Mouse (Mus musculus) kidney, adult 2 months (tissue): ENCODE measurements at regions not wholly inside any gene's neighbourhood (a gene's known extent, or its start where the extent isn't known, plus 50 kb on each side); places are given as distances from the start of the nearest gene placed in this dataset.
A peak's percentile ranks its signal among the peaks of the same experiment; 100 is the strongest.

Experiments
- DNase-seq: peaks from one replicate; pipeline ENCODE4 v3.0.0; 2021
- H3K27ac ChIP-seq: fragments of 200-500 bp; 2 replicates; pipeline ENCODE4 v1.5.1; 2012; ENCODE audit warnings: low read depth, low read length, control low read depth, inconsistent platforms; ENCODE audit not compliant: insufficient read depth
- H3K27me3 ChIP-seq: fragments of 200-500 bp; replicated peaks from 2 replicates; pipeline ENCODE4 v1.6.1; 2012; ENCODE audit warnings: mild to moderate bottlenecking, moderate library complexity, low read length, inconsistent platforms; ENCODE audit not compliant: control insufficient read depth, insufficient read depth
- H3K36me3 ChIP-seq: fragments of 200-500 bp; 2 replicates; pipeline ENCODE4 v1.6.1; 2012; ENCODE audit warnings: mild to moderate bottlenecking, moderate library complexity, low read length, inconsistent platforms; ENCODE audit not compliant: control insufficient read depth, insufficient read depth
- H3K4me1 ChIP-seq: fragments of 200-500 bp; 2 replicates; pipeline ENCODE4 v1.6.1; 2011; ENCODE audit warnings: low read length; ENCODE audit not compliant: control insufficient read depth, insufficient read depth
- H3K4me3 ChIP-seq: fragments of 200-500 bp; 2 replicates; pipeline ENCODE4 v1.5.1; 2011; ENCODE audit warnings: mild to moderate bottlenecking, low read depth, low read length, control low read depth; ENCODE audit not compliant: insufficient read depth
- CTCF ChIP-seq: fragments of 200-500 bp; conservative IDR thresholded peaks from 2 replicates; pipeline ENCODE4 v1.5.1; 2011; ENCODE audit warnings: low read depth, mild to moderate bottlenecking, control low read depth, low read length, moderate library complexity, mixed read lengths; ENCODE audit not compliant: insufficient read depth, insufficient read length
- POLR2A ChIP-seq: fragments of 200-500 bp; IDR thresholded peaks from one replicate; pipeline ENCODE4 v1.6.1; 2011; ENCODE audit warnings: low read depth, low read length, control low read depth
- WGBS: fragments of 180-500 bp; shearing (Covaris S2); methylation state at CpG from one replicate; pipeline ENCODE4 v1.1.7; 2018; 5-methylcytosine and 5-hydroxymethylcytosine counted together

DNA sequence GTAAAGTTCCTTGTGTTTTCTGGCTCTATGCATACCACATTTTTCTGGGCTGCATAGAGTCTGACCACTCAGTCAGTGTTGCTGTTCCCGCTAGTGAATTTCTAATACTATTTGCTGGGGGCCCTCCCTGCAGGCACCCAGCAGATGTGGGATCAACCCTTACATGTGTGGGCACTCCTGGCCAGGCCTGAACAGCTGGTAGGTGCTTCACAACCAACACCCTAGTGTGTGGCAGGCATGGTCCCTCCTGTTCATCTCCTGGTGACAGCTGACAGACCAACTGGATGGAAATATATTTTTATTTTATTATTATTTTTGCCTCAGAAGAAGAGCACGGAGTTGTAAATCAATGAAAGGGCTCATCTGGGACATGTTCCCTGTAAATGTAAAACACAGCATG, 154.4 kb upstream of the Sulf2 start:
- no peak for DNase-seq
- WGBS: 96% methylated on average over 2 of the region's 2 CpGs
- no peak overlapping the region for H3K27ac ChIP-seq
- no peaks in the 10 kb centered on the region for H3K36me3 ChIP-seq
- no peak for TF ChIP-seq POLR2A
- no peak for TF ChIP-seq CTCF
- no peaks in the 10 kb centered on the region for H3K27me3 ChIP-seq
- H3K4me1 ChIP-seq: no peaks in the 10 kb centered on the region
- H3K4me3 ChIP-seq: no peak overlapping the region

DNA sequence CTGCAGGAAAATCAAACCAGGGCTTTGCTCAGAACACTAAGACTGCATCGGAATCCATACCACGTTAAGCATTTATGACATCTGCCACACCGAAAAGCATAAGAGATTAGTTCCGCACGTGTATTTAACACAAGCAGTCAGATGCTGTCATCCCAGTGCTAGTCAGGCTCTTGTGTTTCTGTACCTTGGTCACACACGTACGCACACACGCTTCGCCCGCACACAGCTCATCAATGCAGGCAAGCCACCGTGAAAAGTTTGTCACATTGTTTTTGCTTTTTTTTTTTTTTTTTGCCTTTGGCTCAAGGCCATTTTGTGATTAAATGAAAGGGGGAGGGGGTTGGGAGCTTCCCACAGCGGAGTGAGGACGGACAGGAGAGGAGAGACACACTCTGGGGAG, 152.1 kb upstream of the Sulf2 start:
- H3K36me3 ChIP-seq: no peaks in the 10 kb centered on the region
- 61% methylated on average over 13 of the region's 13 CpGs for whole genome bisulfite sequencing
- H3K27me3 ChIP-seq: no peaks in the 10 kb centered on the region
- H3K4me3 ChIP-seq: no peak overlapping the region
- H3K4me1 ChIP-seq: no peaks in the 10 kb centered on the region
- no peak overlapping the region for H3K27ac ChIP-seq
- TF ChIP-seq CTCF (no peak), POLR2A (no peak)
- DNase-seq: no peak

DNA sequence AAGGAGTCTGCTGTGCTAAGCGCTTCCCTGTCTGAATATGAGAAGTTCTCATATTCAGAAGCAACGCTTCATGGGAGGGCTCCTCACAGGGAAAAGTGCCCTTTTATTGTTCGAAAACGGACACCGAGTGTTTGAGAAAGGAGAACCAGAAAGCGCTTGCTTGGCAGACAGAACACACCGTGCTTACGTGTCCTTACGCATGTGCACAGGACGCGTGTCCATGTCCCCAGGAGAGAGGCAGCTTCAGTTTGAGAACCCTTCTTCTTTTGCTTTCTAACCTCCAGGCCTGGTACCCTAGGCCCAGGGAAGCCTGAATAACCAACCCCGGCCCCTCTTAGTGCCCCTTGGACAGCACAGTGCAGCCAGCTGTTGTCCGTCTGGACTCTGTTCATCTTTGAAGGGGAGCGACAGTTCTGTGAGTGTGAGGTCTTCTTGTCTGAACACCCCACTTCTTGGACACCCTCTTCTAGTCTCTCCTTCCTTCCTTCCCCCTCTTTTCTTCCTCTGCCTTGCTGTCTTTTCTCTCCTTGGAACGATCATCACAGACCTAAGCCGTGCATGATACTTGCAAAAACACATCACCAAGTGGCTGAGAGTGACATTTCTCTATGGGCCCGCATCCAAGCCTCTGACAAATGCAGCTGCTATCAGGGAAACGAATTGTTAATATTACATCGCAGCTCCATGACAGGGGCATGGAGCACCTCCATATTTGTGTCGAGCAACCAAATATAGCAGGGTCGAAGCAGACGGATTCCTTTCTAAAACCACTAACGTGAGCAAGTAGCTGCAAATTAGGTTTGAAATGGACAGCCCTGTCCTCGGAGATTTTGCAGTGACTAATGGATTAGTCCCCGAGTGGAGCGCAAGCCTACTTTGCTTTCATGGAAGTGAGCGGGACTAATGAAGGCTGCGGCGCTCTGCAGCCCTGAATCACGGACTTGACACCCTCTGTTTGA, 149.9 kb upstream of the Sulf2 start:
- DNase-seq: no peak
- Histone ChIP-seq H3K4me1 (no peaks in the 10 kb centered on the region), H3K36me3 (no peaks in the 10 kb centered on the region), H3K27ac (no peak overlapping the region), H3K27me3 (no peaks in the 10 kb centered on the region), H3K4me3 (no peak overlapping the region)
- WGBS: 81% methylated on average over 30 of the region's 30 CpGs
- TF ChIP-seq CTCF (no peak), POLR2A (no peak)

DNA sequence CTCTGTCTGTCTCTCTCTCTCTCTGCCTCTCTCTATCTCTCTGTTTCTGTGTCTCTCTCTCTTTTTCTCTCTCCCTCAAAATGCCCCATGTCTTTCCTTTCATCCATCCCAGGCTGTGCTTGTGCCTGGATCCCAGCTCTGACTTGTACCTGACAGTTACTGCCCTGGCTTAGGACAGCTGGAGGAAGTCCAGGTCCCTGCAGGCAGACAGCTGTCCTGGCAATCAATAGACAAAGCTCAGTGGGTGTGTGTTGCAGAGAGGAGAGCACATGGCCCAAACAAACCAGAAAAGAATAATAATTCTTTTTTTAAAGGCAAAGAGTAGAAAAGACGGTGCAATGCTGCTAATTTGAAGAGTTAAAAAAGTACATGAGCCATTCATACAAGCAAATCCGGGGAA, 148.4 kb upstream of the Sulf2 start:
- Histone ChIP-seq H3K4me3 (no peak overlapping the region), H3K4me1 (no peaks in the 10 kb centered on the region), H3K27ac (no peak overlapping the region), H3K27me3 (no peaks in the 10 kb centered on the region), H3K36me3 (no peaks in the 10 kb centered on the region)
- no peak for DNase-seq
- no peak for TF ChIP-seq POLR2A
- no peak for TF ChIP-seq CTCF
- 75% methylated on average over 2 of the region's 2 CpGs for WGBS

DNA sequence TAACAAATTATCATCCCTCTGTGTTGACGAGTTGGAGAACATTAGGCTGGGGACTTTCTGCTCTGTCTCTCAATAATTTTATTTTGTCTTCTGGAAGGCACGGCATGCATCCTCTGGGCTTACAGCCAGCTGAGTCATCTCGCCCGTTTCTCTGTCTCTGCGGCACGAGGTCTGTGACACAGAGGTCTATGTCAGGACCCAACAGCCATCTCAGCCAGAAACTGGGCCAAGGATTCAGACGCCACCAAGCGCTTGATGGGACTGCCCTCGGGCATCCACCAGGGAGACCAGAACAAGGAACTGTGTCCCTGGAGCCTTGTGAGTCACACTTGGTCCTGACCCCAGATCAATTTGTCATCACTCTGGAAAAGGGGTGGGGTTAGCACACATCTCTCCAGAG, 145.7 kb upstream of the Sulf2 start:
- 72% methylated on average over 9 of the region's 9 CpGs for WGBS
- Histone ChIP-seq H3K27ac (no peak overlapping the region), H3K36me3 (no peaks in the 10 kb centered on the region), H3K27me3 (no peaks in the 10 kb centered on the region), H3K4me3 (no peak overlapping the region), H3K4me1 (no peaks in the 10 kb centered on the region)
- DNase-seq: peak; percentile 88
- TF ChIP-seq POLR2A: no peak
- no peak for TF ChIP-seq CTCF

DNA sequence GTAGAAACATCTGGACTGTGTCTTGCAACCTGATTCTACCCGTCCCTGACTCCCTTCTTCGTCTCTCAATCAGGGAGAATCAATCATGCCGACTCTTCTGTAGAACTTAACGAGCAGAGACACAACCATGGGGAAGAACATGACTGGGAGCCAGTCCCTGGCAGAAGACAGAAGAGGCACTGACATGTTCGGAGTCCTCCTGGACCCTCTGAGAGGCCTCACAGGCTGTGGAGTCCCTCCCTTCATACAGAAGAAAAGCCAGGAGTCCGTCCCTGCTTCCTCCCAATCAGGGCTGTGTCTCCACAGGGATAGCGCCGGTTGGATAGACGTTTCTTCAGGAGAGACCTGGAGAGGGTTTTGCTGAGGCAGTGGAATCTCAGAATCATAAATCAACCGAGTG, 139.2 kb upstream of the Sulf2 start:
- H3K36me3 ChIP-seq: no peaks in the 10 kb centered on the region
- no peaks in the 10 kb centered on the region for H3K27me3 ChIP-seq
- no peaks in the 10 kb centered on the region for H3K4me1 ChIP-seq
- no peak overlapping the region for H3K4me3 ChIP-seq
- no peak for TF ChIP-seq CTCF
- no peak for TF ChIP-seq POLR2A
- no peak for DNase-seq
- whole genome bisulfite sequencing: 37% methylated on average over 10 of the region's 10 CpGs
- no peak overlapping the region for H3K27ac ChIP-seq

DNA sequence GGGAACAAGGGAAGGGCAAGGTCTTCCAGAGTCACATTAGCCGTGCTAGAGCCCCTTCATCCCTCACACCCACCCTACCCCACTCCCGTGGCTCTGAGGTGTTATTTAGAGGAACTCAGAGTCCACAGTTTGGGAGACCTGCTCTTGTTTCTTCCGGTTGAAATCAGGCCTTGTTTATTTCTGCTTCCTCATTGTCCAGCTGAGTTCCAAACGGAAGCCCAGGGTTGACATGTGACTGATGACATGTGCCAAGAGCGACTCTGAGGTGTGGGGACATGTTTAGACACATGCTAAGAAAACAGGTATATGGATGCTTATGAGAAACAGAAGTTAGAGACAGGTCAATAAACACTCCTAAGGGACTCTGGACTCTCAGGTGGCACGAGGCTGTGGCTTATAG, 137.5 kb upstream of the Sulf2 start:
- WGBS: 75% methylated on average over 6 of the region's 6 CpGs
- no peaks in the 10 kb centered on the region for H3K4me1 ChIP-seq
- no peaks in the 10 kb centered on the region for H3K36me3 ChIP-seq
- no peak overlapping the region for H3K27ac ChIP-seq
- no peak for TF ChIP-seq POLR2A
- TF ChIP-seq CTCF: no peak
- no peaks in the 10 kb centered on the region for H3K27me3 ChIP-seq
- H3K4me3 ChIP-seq: no peak overlapping the region
- peak; percentile 20 for DNase-seq
